Mouse (Mus musculus) T-helper 17 cell (primary cell): Measurements from ENCODE around the gene Arhgap35.

Experiments
- in situ Hi-C, 2 experiments: fragments of 300-600 bp; cut with MboI, MseI; formaldehyde crosslinking; loops; 1 replicate in 1 of 2; 2 replicates in 1 of 2; pipeline ENCODE4 v1.15.1; 2025; ENCODE audit warnings: high pct_unique_total_duplicates in 2 of 2

The Arhgap35 gene

DNA sequence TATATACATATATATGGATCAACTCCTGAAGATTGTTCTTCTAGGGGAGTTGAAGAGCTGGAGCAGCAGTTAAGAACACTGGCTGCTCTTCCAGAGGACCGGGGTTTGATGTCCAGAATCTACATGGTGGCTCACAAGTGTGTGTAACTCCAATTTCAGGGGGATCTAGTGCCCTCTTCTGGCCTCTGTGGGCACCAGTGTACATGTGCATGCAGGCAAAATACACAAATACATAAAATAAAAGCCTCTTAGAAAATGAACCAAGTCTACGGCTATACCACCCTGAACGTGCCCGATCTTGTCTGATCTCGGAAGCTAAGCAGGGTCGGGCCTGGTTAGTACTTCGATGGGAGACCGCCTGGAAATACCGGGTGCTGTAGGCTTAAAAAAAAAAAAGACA lies 143.2 kb downstream of the Arhgap35 start:
- in situ Hi-C loops = no loop called here

DNA sequence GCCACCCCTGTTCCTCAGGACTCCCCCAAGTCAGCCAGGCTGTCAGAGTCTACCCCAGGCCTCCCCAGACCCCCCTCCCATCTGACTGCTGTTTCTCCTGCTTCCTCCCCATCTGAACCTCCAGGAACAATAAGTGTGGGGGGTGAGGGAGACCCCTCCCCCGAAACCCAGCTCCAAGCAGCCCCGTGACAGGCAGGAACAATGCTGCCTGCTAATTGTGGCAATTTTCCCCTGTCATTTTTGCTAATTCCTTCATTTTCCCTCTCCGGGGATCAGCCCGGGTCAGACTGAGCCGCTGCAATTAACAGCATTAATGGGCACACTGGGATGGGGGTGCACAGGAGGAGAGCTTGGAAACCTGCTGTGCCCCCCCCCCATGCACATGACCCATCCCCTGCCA lies 146.7 kb downstream of the Arhgap35 start:
- in situ Hi-C loops = no loop called here

DNA sequence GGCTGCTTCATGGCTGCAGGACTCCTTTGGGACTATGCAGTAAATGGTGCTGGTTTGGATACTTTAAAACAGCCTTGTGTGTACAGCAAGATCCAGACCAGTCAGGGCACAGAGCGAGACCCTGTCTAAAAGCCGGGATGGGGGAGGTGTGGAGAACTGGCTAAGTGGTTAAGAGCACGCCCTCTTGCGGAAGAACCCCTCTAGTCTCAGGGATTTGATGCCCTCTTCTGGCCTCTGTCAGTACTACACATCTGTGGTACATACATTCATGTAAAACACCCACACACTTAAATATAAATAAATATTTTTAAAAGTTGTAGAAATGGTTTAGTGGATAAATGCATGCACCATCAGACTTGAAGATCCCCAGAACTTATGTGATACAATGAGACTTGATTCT lies 148.2 kb downstream of the Arhgap35 start:
- in situ Hi-C loops = no loop called here

DNA sequence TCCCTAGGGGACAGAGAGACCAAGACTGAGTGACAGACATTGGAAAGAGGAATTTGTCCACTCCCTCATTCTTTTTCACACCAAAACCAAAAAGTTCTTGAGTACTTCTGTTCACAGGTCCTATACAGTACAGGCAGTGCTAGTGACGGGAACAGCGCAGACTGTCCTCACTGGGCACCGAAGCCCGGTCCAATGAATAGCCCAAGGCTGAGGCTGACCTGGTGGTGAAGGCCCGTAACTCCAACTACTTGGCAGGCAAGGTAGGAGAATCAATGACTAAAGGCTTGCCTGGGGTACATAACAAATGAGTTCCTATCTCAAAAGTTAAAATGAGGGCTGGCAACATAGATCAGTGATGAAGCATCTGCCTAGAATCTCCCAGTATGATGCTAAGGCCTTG lies 149.2 kb downstream of the Arhgap35 start:
- in situ Hi-C loops = no loop called here

DNA sequence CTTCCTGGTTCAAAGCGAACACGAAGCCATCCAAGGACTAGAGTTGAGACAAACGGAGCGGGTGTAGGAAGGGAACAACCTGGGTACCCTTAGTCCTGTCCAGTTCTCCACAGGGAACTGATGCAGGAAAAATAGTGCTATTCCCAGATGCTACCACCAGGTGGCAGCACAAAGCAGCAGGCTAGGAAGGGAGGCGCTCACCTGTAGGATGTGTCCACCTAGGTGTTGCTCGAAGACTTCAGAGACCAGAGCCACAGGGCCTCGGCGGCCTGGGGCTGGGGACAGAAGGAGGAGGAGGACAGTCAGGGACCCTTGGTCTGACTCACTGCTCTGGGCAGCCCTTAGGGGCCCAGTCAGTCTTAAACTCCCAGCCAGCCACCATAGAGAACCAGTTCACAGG lies 149.6 kb downstream of the Arhgap35 start:
- in situ Hi-C loops = no loop called here

DNA sequence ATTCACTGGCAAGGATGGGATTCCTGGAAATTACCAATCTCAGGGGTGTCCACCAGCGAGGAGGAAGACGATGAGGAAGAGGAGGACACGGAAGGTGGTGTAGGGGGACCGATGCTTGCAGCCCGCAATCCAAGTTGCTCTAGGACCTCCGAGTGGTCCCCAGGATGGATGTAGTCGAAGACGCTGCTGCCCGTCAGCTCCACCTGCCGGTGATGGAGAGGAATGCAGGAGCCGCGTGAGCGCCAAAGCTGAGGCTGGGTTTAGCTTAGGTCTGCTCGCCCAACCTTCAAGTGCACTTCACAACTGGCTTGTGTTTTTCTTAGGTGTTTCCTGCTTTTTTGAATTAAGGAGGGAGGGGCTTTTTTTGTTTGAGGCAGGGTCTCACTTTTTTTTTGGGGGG lies 151.6 kb downstream of the Arhgap35 start:
- in situ Hi-C loops = no loop called here

DNA sequence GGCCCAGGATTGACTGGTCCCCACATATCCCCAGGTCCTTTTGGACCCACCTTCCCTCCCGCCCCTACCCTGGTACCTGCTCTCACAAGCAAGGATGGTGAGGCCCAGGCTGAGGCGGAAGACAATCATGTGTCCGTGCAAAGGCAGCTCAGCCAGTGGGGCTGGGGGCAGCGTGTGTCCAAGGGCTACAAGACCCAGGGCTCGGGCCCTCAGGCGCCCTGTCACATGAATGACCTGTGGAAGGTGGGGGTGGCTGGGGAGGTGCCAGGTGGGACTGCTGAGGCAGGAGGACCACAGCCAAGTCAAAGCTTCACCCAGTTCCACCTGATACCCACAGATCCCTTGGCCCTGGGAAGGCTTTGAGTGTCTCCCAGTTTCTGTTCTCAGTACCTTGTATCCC lies 153.1 kb downstream of the Arhgap35 start:
- in situ Hi-C loops = no loop called here

DNA sequence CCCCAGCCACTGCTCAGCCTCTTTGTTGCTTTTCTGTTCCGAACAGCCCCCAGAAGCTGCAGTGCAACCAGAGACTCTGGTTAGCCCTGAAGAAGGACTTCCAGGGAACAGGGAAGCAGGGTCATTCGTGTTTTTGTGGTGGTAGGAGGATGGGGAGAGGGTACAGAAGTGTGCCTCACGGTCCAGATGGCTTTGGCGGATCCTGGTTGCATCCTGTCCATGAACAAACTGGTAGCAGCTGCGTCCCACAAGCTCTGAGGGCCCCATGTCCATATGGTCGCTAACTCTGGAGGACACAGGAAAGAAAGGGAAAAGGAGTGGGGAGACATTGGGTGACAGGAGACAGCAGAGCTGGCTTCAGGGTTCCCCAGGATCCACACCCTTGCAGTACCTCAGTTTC lies 153.6 kb downstream of the Arhgap35 start:
- in situ Hi-C loops = no loop called here

DNA sequence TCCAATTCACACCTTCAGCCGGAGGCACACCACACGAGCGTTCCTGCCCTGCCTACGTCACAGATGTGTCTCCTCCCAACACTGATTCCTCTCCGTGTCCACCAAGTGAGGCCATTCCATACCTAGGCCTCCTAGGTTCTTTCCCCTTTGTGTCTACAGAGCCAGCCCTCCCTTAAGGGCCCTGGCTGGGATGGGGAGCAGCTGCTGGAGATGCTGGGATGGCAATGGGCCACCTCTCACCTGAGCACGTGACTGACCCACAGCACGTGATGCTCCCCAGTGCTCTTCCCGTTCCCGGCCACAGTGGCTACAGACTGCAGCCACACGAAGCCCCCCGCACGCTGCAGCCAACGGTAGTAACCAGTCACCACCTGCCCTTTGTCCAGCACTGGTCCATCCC lies 154.2 kb downstream of the Arhgap35 start:
- in situ Hi-C loops = no loop called here

DNA sequence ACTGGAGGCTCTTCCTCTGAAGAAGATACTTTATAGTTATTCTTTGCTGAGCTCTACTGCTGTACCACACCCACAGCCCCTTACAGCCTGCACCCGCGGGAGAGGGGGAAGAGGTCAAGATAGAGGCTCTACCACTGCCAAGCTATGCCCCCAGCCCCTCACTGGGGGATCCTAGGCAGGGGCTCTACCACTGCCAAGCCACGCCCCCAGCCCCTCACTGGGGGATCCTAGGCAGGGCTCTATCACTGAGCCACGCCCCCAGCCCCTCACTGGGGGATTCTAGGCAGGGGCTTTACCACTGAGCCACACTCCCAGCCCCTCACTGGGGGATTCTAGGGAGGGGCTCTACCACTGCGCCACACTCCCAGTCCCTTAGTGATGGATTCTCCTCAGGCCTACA lies 158.5 kb downstream of the Arhgap35 start:
- in situ Hi-C loops = no loop called here

DNA sequence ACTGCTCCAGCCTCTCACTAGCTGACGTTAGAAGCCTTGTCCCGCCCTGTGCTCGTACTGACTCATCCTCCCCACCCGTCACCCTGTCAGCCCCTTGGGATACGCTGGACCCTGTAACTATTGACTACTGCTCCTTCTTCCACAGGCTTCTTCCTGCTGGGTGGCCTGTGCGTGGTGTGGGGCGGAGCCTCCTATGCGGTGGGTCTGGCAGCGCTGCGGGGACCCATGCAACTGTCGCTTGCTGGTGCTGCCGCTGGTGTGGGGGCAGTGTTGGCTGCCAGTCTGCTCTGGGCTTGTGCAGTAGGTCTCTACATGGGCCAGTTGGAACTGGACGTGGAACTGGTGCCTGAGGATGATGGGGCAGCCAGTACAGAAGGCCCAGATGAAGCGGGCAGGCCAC lies 159.8 kb downstream of the Arhgap35 start:
- in situ Hi-C loops = no loop called here

DNA sequence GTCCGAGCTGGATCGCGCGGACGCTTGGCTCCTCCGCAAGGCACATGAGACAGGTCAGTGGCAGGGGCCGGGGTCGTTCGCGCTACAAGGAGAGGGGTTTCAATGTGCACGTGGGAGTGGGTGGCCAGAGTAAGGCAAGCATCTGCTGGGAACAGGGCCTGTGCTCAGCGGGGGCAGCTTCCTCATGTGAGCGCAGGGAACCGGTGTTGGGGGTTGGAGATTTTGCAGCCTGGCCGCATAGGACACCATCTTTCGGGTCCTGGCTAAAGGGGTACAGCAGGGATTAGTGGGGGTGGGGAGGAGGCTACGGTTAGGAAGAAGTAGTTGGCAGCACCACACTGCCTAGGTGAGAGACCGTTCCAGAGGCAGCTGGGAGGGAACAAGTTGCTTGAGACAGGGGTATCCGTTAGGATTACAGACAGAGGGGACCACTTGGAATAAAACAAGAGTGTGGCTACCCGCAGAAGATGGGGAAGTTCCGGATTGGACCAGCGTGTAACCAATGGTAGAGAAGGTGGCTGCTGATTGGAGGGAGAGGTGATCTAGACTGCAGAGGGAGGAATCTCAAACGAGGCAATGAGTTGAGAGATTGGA lies 161.6 kb downstream of the Arhgap35 start:
- in situ Hi-C loops = no loop called here

DNA sequence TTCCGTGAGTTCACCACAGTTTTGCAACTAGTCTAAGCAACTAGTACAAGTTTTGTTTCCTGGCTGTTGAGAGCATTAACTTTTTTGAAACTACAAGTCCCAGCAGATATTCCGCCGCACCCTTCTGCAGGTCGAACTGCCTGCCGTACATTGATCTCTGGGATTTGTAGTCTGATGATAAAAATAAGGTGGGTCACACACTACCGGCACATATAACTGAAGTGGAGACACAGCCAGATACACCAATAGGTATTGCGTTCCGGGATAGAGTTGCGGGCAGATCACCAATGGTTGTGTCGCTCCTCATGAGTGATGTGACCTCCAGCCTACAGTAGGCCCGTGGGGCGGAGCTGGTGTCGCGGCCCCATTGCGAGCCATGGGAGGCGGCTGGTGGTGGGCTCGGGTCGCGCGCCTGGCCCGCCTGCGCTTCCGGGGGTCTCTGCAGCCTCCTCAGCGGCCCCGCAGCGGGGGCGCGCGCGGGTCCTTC lies 162.2 kb downstream of the Arhgap35 start, which contains the start of gene Tmem160:
Gene Tmem160, plus strand, starts transcription at position 193 of the 487 bp plus-strand sequence.
- in situ Hi-C loops = no loop called here

DNA sequence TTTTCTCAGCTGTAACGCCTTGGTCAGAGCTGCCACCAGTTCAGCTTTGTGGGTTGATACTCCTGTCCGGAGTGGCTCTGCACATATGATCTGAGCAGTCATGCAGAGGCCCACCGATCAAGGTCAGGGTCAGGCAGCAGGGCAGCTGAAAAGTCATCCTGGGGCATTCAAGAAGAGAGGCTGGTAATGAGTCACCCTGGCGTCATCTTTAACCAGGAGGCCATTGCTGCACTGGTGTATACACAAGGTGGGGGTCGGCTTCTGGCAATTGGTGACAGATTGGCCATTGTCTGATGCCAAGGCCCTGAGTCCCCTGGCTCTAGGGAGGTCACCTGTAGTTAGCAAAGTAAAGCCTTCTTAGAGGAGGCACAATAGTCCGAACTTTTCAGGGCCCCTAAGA lies 163.1 kb downstream of the Arhgap35 start:
- in situ Hi-C loops = no loop called here
